Mouse (Mus musculus) midbrain, postnatal 0 days (tissue): ENCODE results near the gene Dnah17. TPM values are rescaled to one million over a fixed set of nuclear protein-coding genes. Genes with fewer than 3 reads are reported as not detected.

ENCODE experiments used
- ATAC-seq: fragments of 200-750 bp; cut with Nextera tagmentation; 2 replicates; pipeline ENCODE4 v1.8.0; 2017; ENCODE audit warnings: moderate number of reproducible peaks, mild to moderate bottlenecking, moderate TSS enrichment, moderate library complexity; ENCODE audit not compliant: low FRiP score
- DNase-seq: peaks from one replicate; pipeline ENCODE4 v3.0.0-alpha.2; 2015; ENCODE audit warnings: low spot score
- H3K27ac ChIP-seq: fragments of 300-500 bp; sonication (generic); 2 replicates; pipeline ENCODE4 v1.5.1; 2014; ENCODE audit warnings: low read depth, mild to moderate bottlenecking, low read length, mixed read lengths
- H3K27me3 ChIP-seq: fragments of 300-500 bp; sonication (generic); 2 replicates; pipeline ENCODE4 v1.6.1; 2014; ENCODE audit warnings: low read length, control low read depth, mixed read lengths; ENCODE audit not compliant: insufficient read depth
- H3K36me3 ChIP-seq: fragments of 300-500 bp; sonication (generic); 2 replicates; pipeline ENCODE4 v1.6.1; 2014; ENCODE audit warnings: low read length, control low read depth, mixed read lengths; ENCODE audit not compliant: insufficient read depth
- H3K4me1 ChIP-seq: fragments of 300-500 bp; sonication (generic); 2 replicates; pipeline ENCODE4 v1.6.1; 2014; ENCODE audit warnings: mild to moderate bottlenecking, control low read depth, antibody characterized with exemption, low read length, mixed read lengths; ENCODE audit not compliant: insufficient read depth
- H3K4me2 ChIP-seq: fragments of 300-500 bp; sonication (generic); 2 replicates; pipeline ENCODE4 v1.6.1; 2014; ENCODE audit warnings: low read depth, mild to moderate bottlenecking, low read length, mixed read lengths; ENCODE audit not compliant: poor library complexity, severe bottlenecking
- H3K4me3 ChIP-seq: fragments of 300-500 bp; sonication (generic); 2 replicates; pipeline ENCODE4 v1.5.1; 2014; ENCODE audit warnings: low read depth, mild to moderate bottlenecking, low read length, moderate library complexity
- H3K9ac ChIP-seq: fragments of 300-500 bp; sonication (generic); replicated peaks from 2 replicates; pipeline ENCODE4 v1.6.1; 2014; ENCODE audit warnings: mild to moderate bottlenecking, low read length, moderate library complexity, mixed read lengths; ENCODE audit not compliant: poor library complexity, severe bottlenecking
- H3K9me3 ChIP-seq: fragments of 300-500 bp; sonication (generic); 2 replicates; pipeline ENCODE4 v1.6.1; 2016; ENCODE audit warnings: low read length, control low read depth
- CTCF ChIP-seq: IDR thresholded peaks from 2 replicates; pipeline ENCODE4 v1.5.1; 2016; ENCODE audit warnings: antibody characterized with exemption, mild to moderate bottlenecking
- WGBS: fragments of 180-500 bp; shearing (Covaris S2); extraction: QIAGEN DNeasy Blood & Tissue Kit; methylation state at CpG from one replicate; pipeline ENCODE4 v1.1.7; 2014; 5-methylcytosine and 5-hydroxymethylcytosine counted together
- polyA plus RNA-seq: library from polyadenylated mRNA; unstranded; fragments of >200 nt; fragmentation: Nextera tagmentation; extraction: Ambion mirVana; gene quantifications from 2 replicates; pipeline ENCODE4 v1.2.1, GENCODE M21; 2015
- total RNA-seq: library from RNA; depleted of rRNA; stranded (reverse); fragments of >200 nt; gene quantifications from 2 replicates; pipeline ENCODE4 v1.2.3, GENCODE M21; 2014; rRNA removed

Gene Dnah17
- total RNA-seq (0.05 TPM in 2 replicates), polyA plus RNA-seq (0.15 and 0.20 TPM in 2 replicates)

- Histone ChIP-seq H3K9me3 (no peaks in the 10 kb centered on the region), H3K27ac (no peak within 1 kb of the TSS), H3K4me1 (no peaks in the 10 kb centered on the region), H3K36me3 (no peaks in the 10 kb centered on the region), H3K9ac (no peak within 1 kb of the TSS), H3K27me3 (no peaks in the 10 kb centered on the region), H3K4me2 (no peak within 1 kb of the TSS), H3K4me3 (no peak within 1 kb of the TSS)
- no peak for TF ChIP-seq CTCF
- no peak for ATAC-seq
- WGBS: 87% methylated on average over 7 of the region's 7 CpGs
- no peak for DNase-seq
These were observed at the start of gene Dnah17 for GRCm38 (mm10) chr11:118130534-118130933. TSS of gene Dnah17 (minus strand) at chr11:118130634.

- H3K27ac ChIP-seq: no peak overlapping the region
- no peak overlapping the region for H3K4me3 ChIP-seq
- no peak for DNase-seq
- H3K27me3 ChIP-seq: no peaks in the 10 kb centered on the region
- H3K9ac ChIP-seq: no peak overlapping the region
- no peak overlapping the region for H3K4me2 ChIP-seq
- WGBS: 84% methylated on average over 7 of the region's 7 CpGs
- TF ChIP-seq CTCF: no peak
- ATAC-seq: no peak
- peaks cover 70% of the 10 kb centered on the region for H3K36me3 ChIP-seq
- no peaks in the 10 kb centered on the region for H3K4me1 ChIP-seq
- no peaks in the 10 kb centered on the region for H3K9me3 ChIP-seq
These were observed 49.8 kb upstream of the Dnah17 start for GRCm38 (mm10) chr11:118180199-118180598.

GRCm38 (mm10) chr11:118178236-118178635, 47.8 kb upstream of the Dnah17 start:
- H3K36me3 ChIP-seq: peaks cover 63% of the 10 kb centered on the region
- no peak for ATAC-seq

GRCm38 (mm10) chr11:118174752-118175151, 44.3 kb upstream of the Dnah17 start:
- WGBS: 88% methylated on average over 7 of the region's 7 CpGs

More at GRCm38 (mm10) chr11:118178236-118178635, 47.8 kb upstream of the Dnah17 start:
- H3K4me3 ChIP-seq: no peak overlapping the region
- H3K9ac ChIP-seq: no peak overlapping the region
- 93% methylated on average over 5 of the region's 5 CpGs for WGBS
- no peak overlapping the region for H3K4me2 ChIP-seq
- DNase-seq: no peak
- H3K4me1 ChIP-seq: no peaks in the 10 kb centered on the region
- no peaks in the 10 kb centered on the region for H3K27me3 ChIP-seq
- no peaks in the 10 kb centered on the region for H3K9me3 ChIP-seq
- no peak overlapping the region for H3K27ac ChIP-seq
- no peak for TF ChIP-seq CTCF

GRCm38 (mm10) chr11:118172768-118173167, 42.3 kb upstream of the Dnah17 start:
- Histone ChIP-seq H3K4me2 (no peak overlapping the region), H3K4me1 (no peaks in the 10 kb centered on the region), H3K27ac (no peak overlapping the region), H3K27me3 (no peaks in the 10 kb centered on the region), H3K9ac (no peak overlapping the region), H3K36me3 (peaks cover 56% of the 10 kb centered on the region), H3K9me3 (no peaks in the 10 kb centered on the region), H3K4me3 (no peak overlapping the region)
- 59% methylated on average over 5 of the region's 5 CpGs for WGBS
- TF ChIP-seq CTCF: no peak
- DNase-seq (peak; percentile 28), ATAC-seq (no peak)

More at GRCm38 (mm10) chr11:118174752-118175151, 44.3 kb upstream of the Dnah17 start:
- Histone ChIP-seq H3K4me1 (no peaks in the 10 kb centered on the region), H3K9ac (no peak overlapping the region), H3K9me3 (no peaks in the 10 kb centered on the region), H3K27ac (no peak overlapping the region), H3K4me2 (no peak overlapping the region), H3K4me3 (no peak overlapping the region), H3K27me3 (no peaks in the 10 kb centered on the region), H3K36me3 (peaks cover 55% of the 10 kb centered on the region)
- ATAC-seq (no peak), DNase-seq (no peak)
- TF ChIP-seq CTCF: no peak

- no peak overlapping the region for H3K4me2 ChIP-seq
- H3K4me3 ChIP-seq: no peak overlapping the region
- ATAC-seq (no peak), DNase-seq (no peak)
- peaks cover 58% of the 10 kb centered on the region for H3K36me3 ChIP-seq
- no peaks in the 10 kb centered on the region for H3K27me3 ChIP-seq
- TF ChIP-seq CTCF: no peak
- WGBS: 92% methylated on average over 5 of the region's 5 CpGs
- no peaks in the 10 kb centered on the region for H3K4me1 ChIP-seq
- no peaks in the 10 kb centered on the region for H3K9me3 ChIP-seq
- H3K9ac ChIP-seq: no peak overlapping the region
- H3K27ac ChIP-seq: no peak overlapping the region
These were observed 39.9 kb upstream of the Dnah17 start for GRCm38 (mm10) chr11:118170333-118170732.
